Mouse (Mus musculus) spleen, postnatal 36 days (tissue): ENCODE measurements around the gene Ovca2.
"Not testable (repeated sequence)": the region's sequence is repeated elsewhere in the genome, so short reads cannot be mapped to it uniquely, and the experiment has no call there.

ENCODE experiments used
- DNase-seq, 2 experiments: peaks; one replicate each; pipeline ENCODE4 v3.0.0; 2022; ENCODE audit warnings: low spot score in 2 of 2, mixed read lengths in 1 of 2

The Ovca2 gene

DNA sequence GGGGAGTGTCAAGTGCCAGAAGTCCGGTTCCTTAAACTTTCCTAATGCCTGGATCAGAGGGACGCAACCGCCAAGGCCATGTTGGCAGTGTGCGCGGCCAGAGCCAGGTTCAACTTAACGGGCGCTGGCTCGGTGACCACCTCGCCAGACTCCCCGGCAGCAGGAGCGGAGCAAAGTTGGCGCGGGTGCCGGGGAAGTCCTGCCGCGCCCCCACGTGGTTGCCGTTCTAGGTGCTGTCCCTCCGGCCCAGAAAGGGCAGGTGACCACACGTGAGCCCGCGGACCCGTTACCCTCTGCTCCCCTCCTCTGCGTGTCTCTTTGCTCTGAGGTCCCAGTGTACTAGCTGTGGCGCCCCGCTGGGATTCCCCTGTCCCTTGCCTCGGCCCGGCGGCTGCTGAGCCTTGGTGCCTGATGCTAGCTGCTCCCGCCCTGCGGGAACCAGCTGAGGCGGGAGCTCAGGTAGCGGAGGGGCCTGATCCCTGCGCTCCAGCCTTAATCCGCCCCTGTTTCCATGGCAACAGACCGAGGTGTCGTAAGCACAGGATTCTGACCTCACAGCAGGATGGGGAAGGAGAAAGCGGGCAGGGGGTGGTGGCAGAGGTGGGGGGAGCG lies 16.3 kb upstream of the Ovca2 start:
- peak in 1 of 2 experiments; percentile 47 for DNase-seq

DNA sequence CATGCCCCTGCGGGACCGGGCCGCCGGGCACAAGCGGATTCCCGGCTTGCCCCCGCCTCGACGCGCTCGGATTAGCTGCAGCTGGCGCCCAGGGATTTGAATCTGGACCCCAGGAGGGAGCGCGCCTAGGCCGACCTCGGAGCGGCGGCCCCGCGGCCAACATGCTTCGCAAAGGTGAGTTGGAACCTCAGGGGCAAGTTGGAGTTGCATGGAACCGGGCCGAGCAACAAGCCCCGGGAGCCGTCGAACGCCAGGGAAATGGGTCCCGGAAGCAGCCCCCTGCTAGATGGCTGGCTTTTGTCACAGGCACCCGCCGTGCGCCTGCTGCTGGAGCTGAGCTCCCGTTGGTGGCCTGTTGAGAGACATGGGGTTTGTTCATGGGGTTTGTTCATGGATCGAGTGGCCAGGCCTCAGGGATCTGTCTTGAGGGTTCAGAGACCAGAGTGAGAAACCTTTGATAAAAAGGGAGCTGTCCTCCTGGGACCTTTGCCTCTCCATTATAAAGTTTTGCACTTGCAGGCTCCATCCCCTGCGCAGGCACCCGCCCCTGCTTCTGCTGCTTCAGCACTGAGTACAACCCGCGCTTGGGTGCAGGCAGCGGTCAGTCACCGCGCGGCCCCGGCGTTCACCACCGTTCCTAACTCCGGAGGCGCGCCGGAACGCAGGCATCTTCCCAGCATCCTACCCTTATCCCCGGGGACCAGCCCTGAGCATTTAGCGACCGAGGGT lies 15.7 kb upstream of the Ovca2 start:
- no peak for DNase-seq

- DNase-seq, result peak; percentile 66 to 68
Observed at GRCm38 (mm10) chr11:75193256-75194071, 14.8 kb upstream of the Ovca2 start, which contains the start of gene Rtn4rl1. Gene Rtn4rl1 (plus strand): TSS chr11:75193783.

DNA sequence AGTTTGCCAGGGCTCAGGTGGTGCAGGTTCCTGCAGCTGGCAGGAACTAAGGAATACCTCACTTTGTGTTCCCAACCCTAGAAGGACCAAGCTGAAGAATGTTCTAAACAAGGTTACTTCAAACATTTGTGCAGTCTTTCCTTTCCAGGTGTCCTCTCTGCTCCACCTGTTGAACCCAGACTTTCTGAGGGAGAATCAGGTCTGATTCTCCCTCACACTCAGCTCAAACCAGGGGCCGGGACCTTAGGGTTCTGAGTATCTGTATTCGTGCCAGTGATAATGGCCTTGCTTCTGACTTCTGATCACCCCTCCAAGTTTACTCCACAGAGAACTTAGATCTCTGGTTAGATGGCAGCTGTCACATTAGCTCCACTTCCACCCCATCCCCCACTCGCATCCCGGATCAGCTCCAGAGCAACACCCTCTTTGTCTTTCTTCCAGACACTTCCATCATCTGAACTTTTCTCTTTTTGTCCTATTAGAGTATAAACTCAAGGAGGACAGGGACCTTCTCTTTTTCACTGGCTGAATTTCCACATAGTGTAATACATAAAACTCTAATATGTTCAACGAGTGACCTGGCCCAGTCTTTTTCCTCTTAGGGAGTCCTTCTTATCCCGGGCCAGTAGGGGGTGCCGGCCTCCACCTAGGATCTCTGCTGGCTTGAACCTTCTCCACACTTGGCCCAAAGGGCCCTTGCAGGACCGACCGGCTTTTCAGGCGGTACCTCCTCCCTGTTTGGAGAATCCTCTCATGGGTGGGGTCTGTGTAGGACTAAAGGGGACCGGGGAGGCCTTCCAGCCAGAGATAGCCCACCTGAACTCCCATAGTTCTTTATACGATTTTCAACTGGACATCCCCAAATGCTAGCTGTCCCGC lies 13.9 kb upstream of the Ovca2 start:
- peak; percentile 65 to 70 for DNase-seq

DNA sequence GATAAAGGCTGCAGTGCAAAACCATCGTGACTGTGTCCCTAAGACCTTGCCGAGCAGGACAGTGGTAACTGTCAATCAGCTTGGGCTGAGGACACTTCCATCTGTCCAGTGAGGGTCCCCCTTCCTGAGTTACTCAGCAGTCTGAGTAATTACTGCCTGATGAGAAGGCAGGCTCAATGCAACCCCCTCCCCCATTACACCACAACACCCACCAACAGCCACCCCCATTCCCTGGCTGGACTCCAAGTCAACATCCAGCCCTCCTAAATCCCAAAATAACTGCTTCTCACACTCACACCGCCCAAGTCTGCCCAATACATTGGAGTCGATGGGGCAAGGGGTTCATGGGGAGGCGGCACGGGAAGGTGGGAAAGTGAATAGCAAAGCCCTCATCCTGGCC lies 13.2 kb upstream of the Ovca2 start:
- DNase-seq, result no peak

GRCm38 (mm10) chr11:75190905-75191441 lies 12.3 kb upstream of the Ovca2 start, which contains the start of gene Dph1:
Gene Dph1 (minus strand): TSS chr11:75191241.
- DNase-seq, result no peak

- peak; percentile 88 to 90 for DNase-seq
Observed at GRCm38 (mm10) chr11:75190371-75190724, 11.7 kb upstream of the Ovca2 start.

DNA sequence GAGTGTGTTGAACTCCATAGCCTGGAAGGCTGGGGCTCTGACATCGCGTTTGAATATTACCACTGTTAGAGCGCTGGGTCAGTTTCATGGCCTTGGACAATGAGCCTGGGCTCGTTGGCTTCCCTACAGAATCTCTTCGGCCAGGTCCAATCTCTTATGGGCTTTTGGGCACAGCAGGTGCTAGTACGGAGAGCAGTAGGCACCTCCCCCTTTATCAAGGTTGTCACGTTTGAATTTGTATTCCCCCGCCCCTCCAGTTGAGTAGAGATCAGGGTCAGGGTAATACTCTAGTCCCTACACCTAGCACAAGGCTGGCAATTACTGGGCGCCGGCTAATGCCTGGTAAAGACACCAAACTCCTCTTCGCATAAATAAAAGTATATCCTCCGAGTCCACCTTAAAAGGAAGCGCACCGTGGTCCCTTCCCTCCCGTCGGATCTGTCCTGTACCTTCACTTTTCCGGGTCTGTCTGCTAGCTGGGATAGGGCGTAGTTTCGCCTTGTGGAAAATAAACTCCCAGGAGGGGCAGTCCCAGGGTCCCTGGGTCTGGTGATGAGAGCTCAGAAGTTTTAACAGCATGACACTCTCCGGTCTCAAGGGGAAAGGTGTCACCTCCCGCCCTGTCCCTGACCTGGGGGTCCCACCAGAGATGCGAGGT lies 11.2 kb upstream of the Ovca2 start:
- DNase-seq, result no peak

GRCm38 (mm10) chr11:75184986-75185385 lies 6.4 kb upstream of the Ovca2 start:
- peak; percentile 78 to 79 for DNase-seq

DNA sequence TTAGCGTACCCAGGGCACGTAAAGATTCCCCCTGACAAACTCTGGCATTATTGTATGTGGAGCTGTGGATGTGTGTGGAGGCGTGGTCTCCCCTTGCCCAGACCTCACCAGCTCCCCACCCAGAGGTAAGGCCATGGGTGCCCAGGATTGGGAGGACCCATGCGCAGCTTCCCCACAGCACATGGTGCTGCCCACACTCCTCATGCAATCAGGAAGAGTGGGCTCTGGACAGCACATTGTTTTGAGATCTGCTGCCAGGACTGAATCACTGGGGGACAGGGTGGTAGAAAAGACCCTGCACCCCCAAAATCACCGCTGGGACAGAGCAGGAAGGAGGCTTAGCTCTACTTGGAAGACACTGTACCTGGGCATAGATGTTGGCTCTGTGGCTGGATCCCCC lies 5.9 kb upstream of the Ovca2 start:
- DNase-seq, result no peak

DNA sequence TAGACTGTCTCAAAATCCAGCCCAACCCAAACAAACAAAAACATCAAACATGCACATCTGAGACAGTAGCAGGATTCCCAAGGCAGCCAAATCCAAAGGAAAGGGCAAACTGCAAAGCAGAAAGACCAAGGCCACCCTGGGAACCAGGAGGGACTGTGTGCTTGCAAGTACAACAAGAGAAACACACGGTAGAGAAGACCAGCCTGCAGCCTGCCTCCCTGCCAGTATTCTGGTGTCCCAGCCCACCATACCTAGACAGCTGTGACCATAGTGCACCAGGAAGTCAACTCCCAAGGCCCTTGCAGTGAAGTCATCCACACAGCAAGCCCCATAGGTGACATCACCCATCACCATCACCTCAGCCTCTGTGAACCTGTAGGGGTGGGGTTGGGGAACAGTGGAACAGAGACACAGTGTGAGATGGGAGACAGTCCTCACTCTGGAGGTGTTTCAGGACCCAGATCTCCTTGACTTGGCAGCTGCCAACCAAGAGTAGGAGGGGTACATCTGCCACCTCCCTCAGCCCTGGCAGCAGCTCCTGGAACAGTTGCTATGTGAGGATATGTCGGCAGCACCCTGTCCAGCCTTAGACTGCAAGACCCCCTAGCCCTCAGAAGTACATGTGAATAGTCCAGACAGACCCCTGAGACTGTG lies 5.4 kb upstream of the Ovca2 start:
- no peak for DNase-seq

DNA sequence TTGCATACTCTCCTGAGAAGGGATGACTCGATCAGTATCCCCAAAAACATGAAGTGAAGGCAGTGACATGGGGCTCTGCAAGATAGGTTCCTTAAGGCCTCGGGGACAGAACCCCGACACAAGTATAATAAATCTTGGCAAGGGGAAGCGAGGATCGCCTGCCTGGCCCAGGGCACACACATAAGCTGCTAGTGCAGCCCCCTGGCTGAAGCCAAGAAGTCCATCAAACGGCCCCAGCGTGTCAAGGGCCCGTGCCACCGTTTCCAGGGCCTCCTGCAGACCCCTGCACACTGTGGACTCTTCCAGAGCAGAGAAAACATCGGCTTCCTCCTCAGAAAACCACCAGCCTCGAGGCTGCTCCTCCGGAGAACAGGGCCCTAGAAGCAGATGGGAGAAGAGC lies 624 bp downstream of the Ovca2 start:
- DNase-seq, result no peak

DNA sequence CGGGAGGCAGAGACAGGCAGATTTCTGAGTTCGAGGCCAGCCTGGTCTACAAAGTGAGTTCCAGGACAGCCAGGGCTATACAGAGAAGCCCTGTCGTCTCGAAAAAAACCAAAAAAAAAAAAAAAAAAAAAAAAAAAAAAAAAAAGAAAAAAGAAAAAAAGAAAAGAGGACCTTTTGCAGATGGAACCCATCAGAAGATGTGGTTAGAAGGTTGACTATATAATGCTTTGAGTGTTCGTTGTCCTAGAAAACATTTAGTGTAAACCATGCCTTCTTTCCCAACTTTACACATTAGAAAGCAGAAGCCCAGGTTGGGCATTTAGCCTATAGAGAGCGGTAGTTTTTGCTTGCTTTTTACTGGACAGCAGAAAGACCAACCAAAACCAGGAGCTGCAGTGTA lies 4.1 kb downstream of the Ovca2 start:
- DNase-seq, result not testable (repeated sequence)

DNA sequence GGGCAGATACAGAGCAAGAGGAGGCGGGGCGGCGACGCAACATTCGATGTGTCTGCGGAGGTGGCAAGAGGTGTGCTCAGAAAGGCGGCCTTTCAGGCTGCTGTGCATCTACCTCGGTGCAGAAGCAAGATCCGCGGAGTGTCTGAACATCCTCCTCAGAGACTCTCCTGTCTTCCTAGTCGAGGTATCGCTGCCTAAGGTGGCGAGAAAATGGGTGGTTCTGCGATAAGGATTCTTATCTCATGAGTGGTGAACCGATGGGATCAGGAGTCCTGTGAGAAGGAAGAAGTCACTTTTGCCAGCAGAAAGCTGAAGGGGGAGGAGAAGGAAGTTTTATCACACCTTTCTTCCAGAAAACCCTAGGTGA lies 4.9 kb downstream of the Ovca2 start:
- DNase-seq, result no peak

GRCm38 (mm10) chr11:75173095-75173798 lies 5.4 kb downstream of the Ovca2 start:
- DNase-seq, result peak; percentile 76 to 78

DNA sequence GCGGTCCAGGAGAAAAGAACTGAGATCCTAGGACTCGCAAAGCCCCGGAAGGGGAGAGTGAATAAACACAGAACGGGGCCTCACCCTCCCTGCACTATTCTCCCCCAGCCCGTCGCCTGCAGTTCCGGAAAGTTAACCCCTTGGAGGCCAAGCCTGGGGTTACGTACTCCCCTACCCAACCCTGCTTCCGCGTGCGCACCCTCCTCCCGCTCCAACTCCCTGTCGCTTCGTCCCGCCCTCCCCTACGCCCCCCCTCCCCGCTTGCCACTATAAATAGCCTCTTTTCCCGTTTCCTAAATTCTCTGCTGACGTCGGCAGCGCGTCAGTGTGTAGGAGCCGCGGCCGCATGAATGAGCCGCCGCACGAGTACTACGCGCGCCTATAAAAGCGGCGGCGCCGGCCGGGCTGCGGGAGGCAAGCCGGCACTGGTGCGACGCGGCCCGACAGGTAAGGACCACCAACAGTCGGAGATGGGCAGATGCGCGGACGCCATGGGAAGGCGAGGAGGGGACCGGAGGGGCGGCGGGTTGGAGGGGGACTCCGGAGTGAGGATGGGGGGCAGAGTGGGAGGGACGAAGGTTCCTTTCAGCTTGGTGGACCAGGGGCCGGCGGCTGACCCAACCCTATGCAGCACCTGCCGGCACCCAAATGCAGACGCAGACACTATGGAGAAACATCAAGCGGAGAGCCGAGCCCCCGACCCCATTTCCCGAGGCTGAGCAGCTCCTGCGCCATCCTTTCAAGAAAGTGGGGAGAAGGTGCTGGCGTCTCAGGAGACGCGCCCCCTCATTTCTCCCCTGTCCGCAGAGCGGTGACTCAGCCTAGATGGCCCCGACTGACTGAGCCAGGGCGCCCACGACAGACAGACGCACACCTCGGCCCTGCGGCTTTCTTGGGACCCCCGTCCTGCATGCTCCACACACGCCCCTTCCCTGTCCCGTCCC lies 6.2 kb downstream of the Ovca2 start:
- peak; percentile 11 to 33 for DNase-seq

GRCm38 (mm10) chr11:75171186-75171865 lies 7.3 kb downstream of the Ovca2 start:
- no peak for DNase-seq
